Mouse (Mus musculus): ENCODE results near the gene Msx1. TPM values are rescaled to one million over a fixed set of nuclear protein-coding genes. Genes with fewer than 3 reads are reported as not detected.

Gene Msx1
- total RNA-seq, 1 experiment from 2014 or later, result 1.3 TPM

DNA sequence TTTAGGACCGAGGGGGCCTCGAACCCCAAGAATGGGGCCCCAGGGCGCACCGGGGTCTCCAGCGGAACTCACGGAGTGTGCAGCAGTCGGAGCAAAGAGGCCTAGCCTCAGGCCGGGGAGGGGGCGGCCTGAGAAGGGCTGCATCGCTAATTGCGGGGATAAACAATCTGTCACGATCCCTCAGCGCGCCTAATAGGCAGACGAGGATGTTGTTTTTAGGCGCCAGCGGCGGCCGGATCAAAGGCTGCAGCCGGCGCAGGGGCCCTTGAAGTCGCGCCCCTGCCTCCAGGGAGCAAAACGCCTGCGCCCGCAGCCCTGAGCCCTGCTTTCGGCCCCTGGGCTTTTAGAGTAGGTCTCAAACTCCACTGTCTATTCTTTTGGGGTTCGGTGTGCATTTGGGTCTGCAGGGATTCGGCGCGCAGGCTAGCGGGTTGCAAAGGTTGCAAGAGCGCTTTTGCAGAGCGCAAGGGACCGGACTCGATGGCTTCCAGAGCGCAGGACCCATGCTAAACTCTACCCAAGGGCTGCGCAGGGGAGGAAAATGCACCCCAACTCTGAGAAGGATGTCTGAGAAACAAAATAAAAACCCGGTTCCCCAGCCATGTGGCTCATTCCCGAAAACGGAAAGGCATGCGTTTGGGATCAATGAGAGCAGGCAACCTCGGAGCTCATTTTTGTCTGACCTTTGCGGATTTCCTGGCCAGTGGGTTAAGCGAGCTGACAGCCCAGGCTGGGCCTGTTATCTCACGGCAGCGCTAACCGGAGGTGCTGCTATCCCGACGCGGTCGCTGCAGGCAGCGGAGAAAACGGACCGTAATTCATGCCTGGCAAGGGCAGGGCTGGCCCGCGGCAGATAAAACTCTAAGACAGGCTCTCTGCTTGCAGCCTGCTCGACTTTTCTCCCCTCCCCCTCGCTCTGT lies 2.6 kb upstream of the Msx1 start:
- DNase-seq, result no peak

DNA sequence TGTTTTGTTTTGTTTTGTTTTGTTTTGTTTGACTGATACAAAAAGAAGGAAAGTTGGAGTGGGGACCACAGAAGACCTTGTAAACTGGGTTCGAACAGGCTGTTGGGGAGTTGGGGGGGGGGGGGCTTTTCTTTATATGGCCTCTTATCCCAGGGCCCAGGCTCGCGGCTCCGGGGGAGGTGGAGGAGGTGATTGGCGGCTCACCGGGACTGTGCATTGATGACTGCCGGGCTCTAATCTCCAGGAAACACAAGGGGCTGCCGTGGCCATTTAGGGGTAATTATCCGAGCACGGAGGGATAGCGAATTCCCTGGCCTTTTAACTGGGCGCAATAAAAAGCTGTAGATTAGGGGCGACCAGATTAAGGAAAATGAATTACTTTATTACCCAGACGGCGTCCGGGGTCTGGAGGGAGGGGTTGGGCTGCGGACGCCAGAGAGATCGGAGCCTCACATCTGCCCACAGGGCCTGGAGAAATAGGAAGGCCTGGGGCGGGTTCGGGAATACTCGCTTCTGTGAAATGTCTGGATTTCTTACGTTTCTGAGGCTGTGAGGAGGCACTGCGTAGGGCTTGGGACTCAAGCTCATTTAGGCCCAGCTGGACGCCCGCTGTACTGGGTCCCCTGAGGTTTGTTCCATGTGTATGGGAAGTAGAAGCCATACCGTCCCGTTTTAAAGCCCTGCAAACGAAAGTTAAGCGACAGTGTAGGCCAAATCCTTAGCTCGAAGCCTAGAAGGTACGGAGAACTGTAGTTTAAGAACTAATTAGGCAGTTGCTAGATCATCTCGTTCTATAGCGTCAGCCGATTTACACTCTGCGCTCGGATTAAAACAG lies 1.4 kb upstream of the Msx1 start:
- DNase-seq, result no peak

DNA sequence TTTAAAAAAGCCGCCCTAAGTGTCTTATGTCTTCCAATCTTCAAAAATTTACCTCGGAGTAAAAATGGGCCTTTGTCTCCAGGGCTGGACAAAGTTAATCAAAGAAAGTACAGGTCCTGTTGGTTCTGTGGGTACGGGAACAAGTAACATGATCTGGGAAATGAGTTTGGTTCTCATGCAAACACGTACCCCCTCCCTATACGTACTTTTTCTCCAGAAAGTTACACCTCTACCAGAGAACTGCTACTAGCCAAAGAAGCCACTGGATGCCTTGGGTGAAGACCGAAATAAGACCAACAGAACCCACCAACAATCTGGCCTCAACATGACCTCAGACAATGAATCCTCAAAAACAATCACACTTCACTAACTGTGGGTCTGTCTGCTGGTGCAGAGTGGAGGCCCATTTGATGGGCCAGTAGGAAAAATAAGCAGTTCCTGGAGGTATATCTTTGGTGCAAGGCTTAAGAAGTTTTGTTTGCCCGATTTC lies 773 bp upstream of the Msx1 start:
- no peak for DNase-seq

DNA sequence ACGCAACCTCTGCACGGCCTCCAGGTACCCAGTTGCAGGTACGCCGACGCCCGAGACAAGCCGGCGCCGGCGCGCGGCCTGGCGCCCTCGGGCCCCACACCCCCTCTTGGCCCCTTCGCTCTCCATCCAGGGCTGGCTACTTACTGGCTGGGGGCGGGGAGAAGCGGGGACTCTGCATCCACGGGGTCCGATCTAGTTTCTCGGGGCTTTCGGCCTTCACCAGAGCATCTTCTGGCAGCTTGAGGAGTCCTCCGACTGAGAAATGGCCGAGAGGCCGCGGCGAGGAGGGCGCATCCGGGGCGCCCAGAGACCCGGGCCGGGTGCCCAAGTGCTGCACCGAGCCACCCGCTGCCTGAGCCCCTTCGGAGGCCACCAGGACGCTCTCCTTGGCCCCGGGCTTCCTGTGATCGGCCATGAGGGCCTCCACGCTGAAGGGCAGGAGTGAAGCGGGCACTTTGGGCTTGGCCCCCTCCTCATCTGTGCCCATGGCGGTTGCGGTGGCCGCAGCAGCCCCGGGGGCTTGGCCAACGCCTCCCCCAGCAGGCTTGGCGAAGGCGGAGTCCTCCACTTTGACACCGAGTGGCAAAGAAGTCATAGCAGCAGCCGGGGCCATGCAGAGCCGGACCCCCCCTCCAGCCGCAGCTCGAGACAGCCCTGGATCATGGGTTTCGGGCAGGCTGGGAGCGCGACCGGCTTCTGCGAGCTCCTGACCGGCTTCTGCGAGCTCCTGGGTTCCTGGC lies 492 bp downstream of the Msx1 start:
- peak; percentile 16 for DNase-seq

DNA sequence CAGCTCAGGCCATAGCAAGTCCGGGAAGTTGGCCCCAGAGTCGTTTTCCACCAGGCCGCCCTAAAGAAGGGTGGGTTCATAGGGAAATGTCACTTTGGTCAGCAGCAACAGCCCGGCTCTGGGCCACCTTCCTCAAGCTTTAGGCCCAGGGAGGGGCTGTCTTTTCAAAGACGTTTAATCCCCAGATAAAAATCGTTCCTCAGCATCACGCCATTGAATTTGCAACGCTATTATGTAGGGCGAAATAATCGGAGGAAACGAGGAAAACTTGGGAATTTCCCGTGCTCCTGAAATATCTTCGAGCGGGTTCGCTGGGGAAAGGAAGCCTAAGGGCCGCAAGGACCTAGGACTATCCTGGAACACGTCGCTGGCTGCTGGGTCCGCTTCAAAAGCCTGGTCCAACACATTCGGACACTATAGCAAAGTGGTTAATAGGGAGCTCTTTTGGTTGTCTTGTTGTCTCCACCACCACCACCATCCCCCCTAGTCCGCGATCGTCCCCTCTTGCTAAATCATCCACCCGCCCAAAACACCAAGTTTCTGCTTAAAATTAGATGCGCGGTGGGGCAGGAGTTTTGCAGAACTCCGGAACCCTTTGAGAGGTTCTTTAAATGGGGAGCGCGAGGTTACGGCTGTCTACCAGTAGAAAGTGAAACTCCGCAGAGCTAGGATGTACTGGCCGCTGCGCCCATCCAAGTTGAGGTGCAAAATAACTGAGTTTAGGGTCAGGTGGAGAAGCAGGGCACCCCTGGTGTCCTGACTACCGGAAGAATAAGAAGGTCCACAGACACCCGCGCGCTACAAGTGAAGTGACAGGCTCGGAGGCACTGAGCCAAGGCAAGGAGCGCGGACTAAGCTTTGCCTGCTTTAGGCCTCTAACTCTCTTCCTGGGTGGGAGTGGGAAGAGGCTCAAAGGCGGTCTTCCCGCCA lies 1.3 kb downstream of the Msx1 start:
- peak; percentile 15 for DNase-seq

DNA sequence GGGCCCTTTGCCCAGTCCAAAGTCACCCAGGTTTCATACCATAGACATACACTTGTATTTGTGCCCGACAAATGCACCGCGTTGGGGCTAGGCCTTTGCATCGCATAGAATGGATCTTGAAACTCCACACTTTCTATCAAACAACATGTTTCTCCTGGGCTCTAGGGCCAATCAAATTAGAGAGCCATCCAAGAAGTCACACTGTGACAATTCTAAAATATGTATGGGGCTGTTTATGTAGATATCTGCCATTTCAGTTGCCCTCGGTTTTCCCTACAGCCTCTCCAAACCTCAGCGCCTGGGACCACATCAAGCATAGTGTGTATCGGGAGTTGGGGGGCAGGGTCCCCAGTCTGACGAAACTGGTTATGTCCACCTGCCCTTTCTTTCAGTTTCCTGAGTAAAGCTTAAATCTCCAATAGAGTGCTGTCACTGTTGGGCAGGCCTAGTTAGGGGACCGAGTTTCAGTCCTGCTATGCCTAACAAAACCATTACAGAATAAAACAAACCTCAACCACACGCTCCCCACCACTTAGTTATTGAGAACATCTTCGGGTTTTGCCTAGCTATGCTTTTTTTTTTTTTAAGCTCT lies 2.2 kb downstream of the Msx1 start:
- no peak for DNase-seq

DNA sequence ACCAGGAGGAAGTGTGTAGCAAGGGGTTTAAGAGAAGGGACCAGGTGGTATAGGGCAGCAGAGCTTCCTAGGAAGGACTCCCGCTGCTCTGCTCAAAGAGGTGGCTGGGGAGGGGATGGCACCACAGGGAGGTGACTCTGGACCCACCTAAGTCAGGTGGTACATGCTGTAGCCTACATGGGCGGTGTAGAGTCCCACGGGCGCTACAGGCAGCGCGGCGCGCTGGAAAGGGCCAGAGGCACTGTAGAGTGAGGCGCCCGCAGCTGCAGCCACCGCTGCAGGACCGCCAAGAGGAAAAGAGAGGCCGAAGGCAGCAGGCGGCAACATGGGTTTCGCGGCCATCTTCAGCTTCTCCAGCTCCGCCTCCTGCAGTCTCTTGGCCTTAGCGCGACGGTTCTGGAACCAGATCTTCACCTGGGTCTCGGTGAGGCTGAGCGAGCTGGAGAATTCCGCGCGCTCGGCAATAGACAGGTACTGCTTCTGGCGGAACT lies 3.2 kb downstream of the Msx1 start:
- no peak for DNase-seq

DNA sequence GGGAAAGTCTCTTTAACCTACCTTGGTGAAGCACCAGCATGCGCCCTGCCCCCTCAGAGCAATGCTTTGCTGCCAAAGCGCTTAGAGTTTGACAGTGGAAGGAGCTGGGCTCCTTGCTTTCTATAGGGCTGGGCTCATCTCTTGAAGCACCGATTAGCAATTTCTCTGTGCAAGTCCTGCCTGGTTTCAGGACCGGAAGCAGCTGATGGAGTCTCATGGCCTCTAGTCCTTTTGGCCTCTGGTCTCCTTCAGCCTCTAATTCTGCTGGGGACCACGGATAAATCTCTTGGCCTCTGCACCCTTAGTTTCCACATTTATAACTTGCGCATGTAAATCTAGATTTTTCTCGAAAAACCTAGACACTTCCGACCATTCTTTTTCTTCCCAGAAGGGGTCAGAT lies 3.7 kb downstream of the Msx1 start:
- no peak for DNase-seq

DNA sequence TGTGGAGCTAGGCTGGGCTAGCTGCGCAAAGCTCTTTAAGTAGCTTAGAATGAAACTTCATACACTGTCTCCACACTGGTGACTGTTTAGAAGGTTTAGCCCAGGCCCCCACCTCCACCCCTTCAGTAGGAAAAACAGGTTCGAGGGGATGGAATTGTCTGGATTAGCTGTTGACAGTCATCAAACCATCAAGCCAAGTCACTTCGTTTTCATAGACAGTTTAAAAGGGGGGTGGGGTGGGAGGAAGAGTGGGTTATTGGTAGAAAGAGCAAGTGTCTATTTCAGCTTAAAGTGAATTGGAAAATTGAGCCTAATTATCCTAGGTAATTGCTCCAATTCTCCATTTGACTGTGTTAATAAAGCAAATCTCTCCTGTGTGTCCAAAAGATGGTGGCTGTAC lies 4.4 kb downstream of the Msx1 start:
- DNase-seq, result no peak

DNA sequence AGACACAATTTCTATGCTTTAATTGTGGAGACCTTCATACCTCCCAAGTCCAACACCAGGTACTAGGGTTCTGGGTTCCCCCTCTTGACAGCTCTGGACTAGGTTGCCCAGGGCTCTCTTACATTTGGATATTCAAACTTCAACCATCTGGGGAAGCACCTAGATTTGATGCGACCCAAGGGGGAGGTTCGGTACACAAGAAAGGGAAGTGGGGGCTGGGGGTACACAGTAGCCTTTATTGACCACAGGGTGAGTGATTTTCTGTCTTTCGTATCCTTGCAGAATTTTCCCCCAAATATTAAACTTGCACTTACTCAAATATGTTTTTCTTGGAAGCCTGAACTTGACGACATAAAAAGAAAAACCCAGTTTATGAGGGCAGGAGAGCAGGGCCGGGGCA lies 4.8 kb downstream of the Msx1 start:
- no peak for DNase-seq

DNA sequence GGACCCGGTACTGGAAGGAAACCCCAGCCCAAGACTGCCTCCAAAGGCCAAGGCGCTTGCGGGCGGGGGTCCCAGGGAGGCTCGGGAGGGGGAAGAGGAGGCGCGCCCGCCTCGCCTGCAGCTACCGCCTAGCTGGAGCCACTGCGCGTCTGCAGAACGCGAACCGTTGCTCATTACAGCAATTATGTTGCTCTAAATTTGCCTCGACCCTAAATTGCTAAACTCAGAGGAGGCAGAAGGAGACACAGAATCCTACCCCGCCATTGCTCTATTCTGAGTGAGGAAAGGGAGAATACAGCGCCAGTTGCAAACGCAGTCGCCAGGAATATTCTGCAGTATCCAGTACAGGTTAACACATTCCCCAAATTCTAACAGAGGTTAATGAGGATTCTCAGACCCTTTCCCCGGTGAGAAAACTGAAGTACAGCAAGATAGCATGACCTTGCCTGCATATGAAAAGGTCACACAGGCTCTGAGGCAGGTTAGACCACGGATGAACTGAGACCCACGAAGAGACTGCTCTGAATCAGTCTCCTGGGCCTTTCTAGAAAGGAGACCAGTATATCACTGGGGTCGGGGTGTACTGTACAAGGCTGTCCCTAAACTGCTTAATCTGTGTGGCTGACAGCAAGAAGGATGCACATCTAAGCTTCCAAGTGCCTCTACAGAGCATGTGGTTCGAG lies 5.7 kb downstream of the Msx1 start:
- DNase-seq, result no peak

DNA sequence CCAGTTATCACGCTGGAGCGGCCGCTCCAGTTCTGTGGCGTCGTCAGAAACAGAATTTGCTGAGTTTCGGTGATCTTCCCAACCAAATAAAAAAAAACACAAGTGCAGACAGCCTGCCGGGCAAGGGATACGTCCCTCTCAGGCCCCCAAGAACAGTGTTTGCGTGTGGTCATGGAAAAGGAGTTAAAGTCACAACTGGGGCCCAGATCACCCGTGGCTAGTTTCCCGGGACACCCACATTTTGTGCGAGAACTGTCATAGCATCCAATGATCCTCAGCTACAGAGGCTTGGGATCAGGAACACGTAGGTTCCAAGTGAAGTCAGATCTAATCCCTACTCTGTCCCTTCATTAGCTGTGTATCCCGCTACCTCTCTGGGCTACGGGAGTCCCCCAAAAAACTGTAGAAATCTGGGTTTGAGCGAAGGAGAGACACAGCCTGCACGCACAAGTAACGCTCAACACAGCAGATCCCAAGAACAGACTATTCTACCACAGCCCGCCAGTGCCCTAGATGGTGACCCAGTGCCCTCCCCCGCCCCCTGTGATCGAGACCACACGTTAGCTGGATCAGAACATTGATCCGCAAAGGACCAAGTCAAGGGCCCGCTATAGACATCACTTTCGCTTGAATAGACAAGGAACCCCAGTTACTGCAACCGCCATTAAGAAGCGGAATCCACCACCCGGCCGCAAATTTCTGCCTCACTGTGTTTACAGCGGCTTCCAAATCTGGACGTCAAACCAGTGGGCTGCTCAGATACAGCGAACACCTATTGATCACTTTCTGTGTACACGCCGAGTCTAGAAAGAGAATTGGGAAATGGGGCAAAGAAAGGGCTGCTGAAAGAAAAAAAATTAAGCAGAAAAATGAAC lies 6.5 kb downstream of the Msx1 start:
- DNase-seq, result no peak

DNA sequence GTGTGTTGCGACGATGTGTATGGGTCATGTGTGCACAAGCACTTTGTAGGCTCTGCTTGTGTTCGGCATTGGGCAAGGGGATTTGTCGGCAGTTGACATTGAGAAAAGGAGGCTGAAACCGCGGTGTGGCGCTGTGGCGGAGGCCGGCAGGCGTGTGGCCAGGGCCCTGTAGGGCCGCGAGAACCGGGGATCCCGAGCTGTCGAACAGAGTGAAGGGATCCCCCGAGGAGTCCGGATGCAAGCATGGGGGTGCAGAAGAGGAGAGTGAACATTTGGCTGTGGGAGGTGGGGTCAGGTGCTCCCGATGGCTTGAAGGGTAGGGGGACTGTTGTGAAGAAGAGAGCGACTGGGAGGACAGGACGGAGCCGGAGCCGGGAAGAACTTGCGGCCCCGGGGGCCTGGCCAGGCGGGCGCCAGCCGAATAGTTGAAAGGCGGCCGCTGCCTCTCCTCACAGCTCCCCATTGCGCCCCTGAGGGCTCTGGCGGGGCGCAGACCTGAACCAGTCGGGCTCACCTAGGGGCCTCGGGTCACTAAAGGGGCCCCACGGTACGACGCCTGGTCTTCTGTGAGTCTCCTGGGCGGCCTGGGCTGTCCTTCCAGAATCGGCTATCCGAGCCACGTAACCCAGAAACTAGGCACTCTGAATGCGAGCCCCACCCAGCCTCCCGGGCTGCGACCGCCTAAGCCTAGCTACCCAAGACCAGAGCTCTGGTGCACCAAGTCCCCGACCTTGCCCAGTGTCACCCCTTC lies 7.3 kb downstream of the Msx1 start:
- DNase-seq, result peak; percentile 54

DNA sequence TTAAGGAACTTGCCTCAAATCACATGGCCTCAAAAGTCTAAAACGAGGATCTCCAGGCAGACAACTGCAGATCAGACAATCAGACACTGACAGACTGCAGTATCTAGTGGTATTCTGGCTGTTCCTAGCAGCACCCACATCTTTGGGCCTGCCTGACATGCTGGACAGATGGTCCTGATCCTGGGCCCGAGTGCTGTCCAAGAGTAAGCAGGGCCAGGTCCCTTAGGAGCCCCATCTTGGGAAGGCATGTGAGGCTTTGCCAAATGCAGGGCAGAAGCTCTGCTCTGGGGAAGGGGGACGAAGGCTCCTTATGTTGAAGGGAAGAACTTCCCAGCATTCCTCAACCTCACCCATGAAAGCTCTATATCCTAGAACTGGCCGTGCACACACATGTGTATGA lies 8.5 kb downstream of the Msx1 start:
- no peak for DNase-seq

DNA sequence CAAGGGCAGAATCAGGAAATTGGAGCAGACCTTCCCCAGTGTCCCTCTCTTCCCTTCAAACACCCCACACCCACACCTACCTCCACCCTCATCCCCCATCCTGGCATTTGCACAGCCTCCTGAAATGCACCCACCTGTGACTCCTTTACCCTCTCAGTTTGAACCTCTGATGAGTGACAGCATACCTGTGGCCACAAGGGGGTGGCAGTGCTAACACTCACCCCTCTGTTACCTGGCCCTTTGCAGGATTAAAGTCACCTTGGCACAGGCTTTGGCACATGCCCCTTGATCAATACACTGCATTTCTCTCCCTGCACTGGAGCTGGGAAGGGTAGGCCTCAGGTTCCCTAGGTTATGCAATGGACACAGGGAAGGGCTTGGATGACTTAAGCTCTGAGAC lies 10.2 kb downstream of the Msx1 start:
- no peak for DNase-seq

DNA sequence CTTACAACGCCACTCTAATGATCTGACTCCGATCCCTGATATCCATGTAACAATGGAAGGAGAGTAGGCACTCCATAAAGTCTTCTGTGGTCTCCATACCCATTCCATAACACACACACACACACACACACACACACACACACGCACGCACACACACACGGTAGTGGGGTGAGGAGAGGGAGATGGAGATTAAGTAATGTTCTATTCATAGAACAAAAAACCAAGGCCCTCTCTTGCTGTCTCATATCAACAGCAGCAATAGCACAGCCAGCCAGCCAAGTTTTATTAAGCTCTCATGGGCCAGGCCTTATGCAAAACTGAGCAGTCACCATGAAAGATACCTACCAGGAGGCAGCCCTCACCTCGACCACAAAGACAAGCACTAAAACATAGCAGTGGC lies 19.1 kb downstream of the Msx1 start:
- DNase-seq, result no peak

DNA sequence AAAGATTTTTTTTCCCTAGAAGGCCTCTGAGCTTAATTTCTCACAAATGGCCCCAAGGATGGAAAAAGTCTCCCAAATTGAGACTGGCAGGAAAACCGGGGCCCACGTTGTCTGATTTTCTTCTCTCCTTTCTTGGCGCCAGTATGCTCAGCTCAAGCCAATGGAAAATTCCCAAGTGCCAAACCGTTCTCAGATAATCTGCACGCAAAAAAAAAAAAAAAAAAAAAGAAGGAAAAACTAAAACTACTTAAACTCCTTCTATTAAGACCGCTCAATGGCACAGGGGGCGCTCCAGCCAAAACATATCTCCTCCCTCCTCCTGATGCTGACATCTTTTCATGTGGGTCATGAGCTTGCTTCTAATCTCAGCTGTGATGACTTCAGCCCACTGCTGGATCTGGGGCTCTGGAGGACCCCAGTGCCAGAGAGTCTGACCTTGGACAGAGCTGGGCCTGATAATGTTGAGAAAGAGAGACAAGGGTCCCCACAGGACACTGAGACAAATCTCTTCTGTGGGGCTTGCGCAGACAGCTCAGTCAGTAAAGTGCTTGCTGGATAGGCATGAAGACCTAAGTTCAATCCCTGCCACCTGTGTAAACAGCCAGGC lies 19.8 kb downstream of the Msx1 start:
- no peak for DNase-seq

DNA sequence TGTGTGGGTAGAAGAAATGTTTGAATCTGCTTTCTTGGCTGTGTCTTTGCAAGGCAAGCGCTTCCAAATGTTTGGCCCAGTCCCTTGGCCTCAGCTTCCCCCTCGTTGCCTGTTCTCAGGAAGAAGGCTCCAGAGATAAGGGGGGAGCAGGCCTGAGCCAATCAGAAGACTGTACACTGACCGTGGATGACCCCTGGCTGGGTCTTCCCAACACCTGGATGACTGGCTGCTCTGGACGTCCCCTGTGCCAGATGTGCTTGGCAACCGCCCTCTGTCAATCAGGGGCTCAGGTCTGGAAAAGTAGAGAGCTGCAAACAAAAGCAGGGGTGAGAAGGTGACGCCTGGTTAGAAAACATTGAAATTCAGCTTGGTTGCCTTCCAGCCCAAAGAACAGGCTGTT lies 27.1 kb downstream of the Msx1 start:
- no peak for DNase-seq

Data from adrenal gland, postnatal 25 days (tissue).